Comparison of ENCODE assay signal across 15 mouse cellular contexts in the genomic region with DNA sequence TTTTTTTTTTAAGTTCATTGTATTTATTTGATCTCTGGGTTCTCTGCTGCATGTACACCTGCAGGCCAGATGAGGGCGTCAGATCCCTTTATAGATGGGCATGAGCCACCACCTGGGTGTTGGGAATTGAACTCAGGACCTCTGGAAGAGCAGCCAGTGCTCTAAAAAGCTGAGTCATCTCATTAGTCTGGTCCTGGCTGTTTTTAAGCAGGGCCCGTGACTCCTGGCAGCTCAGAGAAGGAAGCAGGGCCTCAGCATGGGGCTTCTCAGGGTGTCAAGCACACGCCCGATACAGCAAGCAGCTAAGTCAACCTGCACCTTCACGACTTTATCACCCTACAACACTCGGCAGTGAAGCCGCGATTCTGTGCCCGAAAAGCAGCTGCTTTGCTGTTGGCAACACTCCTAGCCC. TPM values are rescaled to one million over a fixed set of nuclear protein-coding genes. Genes with fewer than 3 reads are reported as not detected.
DNase-seq lines count a peak whose midpoint lies in the region; ATAC-seq and TF ChIP-seq lines count a peak whose summit lies in the region.
"Had no signal": no experiment of that assay in that cellular context is flagged by ENCODE, and none has a peak within 500 bp of the region (broad histone marks: within the 10 kb centered on the region; RNA-seq: fewer than 3 reads in every experiment).

No protein-coding gene starts in this region.

- peaks cover 23 to 39% of the 10 kb centered on the region in 2 experiments for H3K36me3 ChIP-seq in MEL (ENCODE audit: control insufficient read depth in 1 of 2, insufficient read depth in 2 of 2, low read length in 2 of 2)
- H3K36me3 ChIP-seq in erythroblast, embryonic 14.5 days (ENCODE audit: control insufficient read depth): peaks cover 96% of the 10 kb centered on the region

- no peaks in the 10 kb centered on the region for H3K9me3 ChIP-seq in MEL (replicated peaks; ENCODE audit: insufficient read depth, low read length)
- H3K9me3 ChIP-seq in erythroblast, embryonic 14.5 days (ENCODE audit: control insufficient read depth, low read length): no peaks in the 10 kb centered on the region
- H3K9me3 ChIP-seq: limb, embryonic 13.5 days had no signal

- no peak overlapping the region for H3K9ac ChIP-seq in MEL (ENCODE audit: control insufficient read depth, low read depth, low read length, poor library complexity, severe bottlenecking)
- H3K9ac ChIP-seq: limb, embryonic 13.5 days had no signal

- peak in 1 of 3 experiments; percentile 10; a peak in 1 of 6 replicates for TF ChIP-seq CTCF in MEL (IDR thresholded peaks at IDR 0.05 in 2 of 3, conservative IDR thresholded peaks at IDR 0.05 in 1 of 3; ENCODE audit: control insufficient read depth in 1 of 3, insufficient read depth in 1 of 3, low read depth in 2 of 3, low read length in 3 of 3, poor library complexity in 1 of 3, severe bottlenecking in 1 of 3)

- H3K27ac ChIP-seq in MEL (ENCODE audit: control insufficient read depth, low read depth, low read length): peak overlapping the region; percentile 10; the same call in 1 of the 2 replicates
- H3K27ac ChIP-seq: kidney, postnatal 0 days; limb, embryonic 13.5 days; macrophage had no signal

- peaks cover 0 to 14% of the 10 kb centered on the region in 2 experiments; a peak in 3 of 4 replicates for H3K4me1 ChIP-seq in MEL (ENCODE audit: control insufficient read depth in 1 of 2, insufficient read depth in 2 of 2, low read length in 2 of 2)
- peaks cover 75% of the 10 kb centered on the region for H3K4me1 ChIP-seq in erythroblast, embryonic 14.5 days (ENCODE audit: control insufficient read depth)

- peak; percentile 18 for DNase-seq in CD4-positive, CD25-positive, alpha-beta regulatory T cell, adult 2 months (ENCODE audit: low read depth, low spot score)
- DNase-seq in MEL (ENCODE audit: low read depth, low spot score): peak; percentile 83
- no peak for DNase-seq in layer of hippocampus, postnatal 10 days (ENCODE audit: low spot score in 2 of 2)
- no peak for DNase-seq in adrenal gland, postnatal 10 days
- DNase-seq: adrenal gland, postnatal 14 days; cerebellum, adult 2 months; embryo, embryonic 11 days had no signal

- H3K4me3 ChIP-seq in MEL (ENCODE audit: control insufficient read depth in 1 of 2, insufficient read depth in 1 of 2, low read depth in 2 of 2, low read length in 2 of 2): no peak overlapping the region
- peak overlapping the region; percentile 8 for H3K4me3 ChIP-seq in erythroblast, embryonic 14.5 days (replicated peaks)
- H3K4me3 ChIP-seq: limb, embryonic 13.5 days had no signal

- H3K79me2 ChIP-seq in MEL (ENCODE audit: control insufficient read depth, insufficient read depth, low read length, poor library complexity): peaks cover 24% of the 10 kb centered on the region

- peak in 1 of 2 experiments; percentile 33; a peak in 1 of 4 replicates for TF ChIP-seq POLR2A in MEL (IDR thresholded peaks at IDR 0.05; ENCODE audit: control insufficient read depth in 1 of 2, insufficient read depth in 1 of 2, low read depth in 1 of 2, low read length in 2 of 2, poor library complexity in 1 of 2)

- H3K27me3 ChIP-seq in MEL (ENCODE audit: control insufficient read depth in 1 of 2, insufficient read depth in 2 of 2, low read length in 2 of 2): no peaks in the 10 kb centered on the region
- H3K27me3 ChIP-seq in erythroblast, embryonic 14.5 days (ENCODE audit: control insufficient read depth): no peaks in the 10 kb centered on the region
- H3K27me3 ChIP-seq: limb, embryonic 13.5 days; Patski had no signal

- no peak for TF ChIP-seq RAD21 in MEL (IDR thresholded peaks at IDR 0.05; ENCODE audit: low read depth, low read length)

- ATAC-seq in CD4-positive, CD25-positive, alpha-beta regulatory T cell, adult 4 months: no peak
- peak; percentile 84 for ATAC-seq in megakaryocyte progenitor cell, adult 5-6 weeks (replicated peaks; ENCODE audit: poor library complexity)
- no peak for ATAC-seq in granulocyte monocyte progenitor cell, adult 5-6 weeks (replicated peaks; ENCODE audit: poor library complexity, severe bottlenecking)
- ATAC-seq: Patski had no signal

- peak; percentile 28 to 65; a peak in 3 of 4 replicates for TF ChIP-seq EP300 in MEL (IDR thresholded peaks at IDR 0.05; ENCODE audit: low read depth in 1 of 2, low read length in 2 of 2)

TF ChIP-seq in MEL, 35 proteins besides CTCF, POLR2A, EP300 and RAD21 (continues in another document):
- TF ChIP-seq ELF1 (IDR thresholded peaks at IDR 0.05; ENCODE audit: low read depth, low read length) (no peak), TBP (IDR thresholded peaks at IDR 0.05; ENCODE audit: low read depth, low read length) (peak; percentile 36; the same call in 1 of the 2 replicates), MAX (IDR thresholded peaks at IDR 0.05; ENCODE audit: low read length) (no peak), NELFE (IDR thresholded peaks at IDR 0.05; ENCODE audit: low read depth, low read length) (no peak), MAFK (IDR thresholded peaks at IDR 0.05; ENCODE audit: borderline replicate concordance, low read depth, low read length) (peak; percentile 69; the same call in 1 of the 2 replicates), GABPA (IDR thresholded peaks at IDR 0.05; ENCODE audit: low read depth, low read length) (no peak; the same call in 1 of the 2 replicates), ZKSCAN1 (IDR thresholded peaks at IDR 0.05; ENCODE audit: low read depth, low read length) (no peak), TCF12 (IDR thresholded peaks at IDR 0.05; ENCODE audit: low read depth, low read length) (peak; percentile 77), USF2 (IDR thresholded peaks at IDR 0.05; ENCODE audit: borderline replicate concordance in 1 of 2, insufficient read depth in 1 of 2, low read depth in 1 of 2, low read length in 2 of 2) (no peak), POLR2AphosphoS5 (IDR thresholded peaks at IDR 0.05; ENCODE audit: borderline replicate concordance, low read depth, low read length) (no peak), ZMIZ1 (IDR thresholded peaks at IDR 0.05; ENCODE audit: low read depth, low read length) (no peak), E2F4 (IDR thresholded peaks at IDR 0.05; ENCODE audit: borderline replicate concordance, low read depth, low read length) (no peak), JUND (IDR thresholded peaks at IDR 0.05; ENCODE audit: low read depth, low read length) (no peak), MAZ (IDR thresholded peaks at IDR 0.05; ENCODE audit: low read depth, low read length) (no peak), MEF2A (IDR thresholded peaks at IDR 0.05; ENCODE audit: extremely low read depth, insufficient replicate concordance, low read depth, low read length, poor library complexity, severe bottlenecking) (no peak), CHD1 (IDR thresholded peaks at IDR 0.05; ENCODE audit: low read depth, low read length) (no peak), SIN3A (IDR thresholded peaks at IDR 0.05; ENCODE audit: low read length) (no peak), UBTF (IDR thresholded peaks at IDR 0.05; ENCODE audit: borderline replicate concordance, insufficient read depth, low read depth, low read length) (no peak), USF1 (IDR thresholded peaks at IDR 0.05; ENCODE audit: low read depth, low read length) (no peak), ZC3H11A (IDR thresholded peaks at IDR 0.05; ENCODE audit: low read depth, low read length) (no peak), GATA1 (IDR thresholded peaks at IDR 0.05; ENCODE audit: low read depth, low read length) (peak; percentile 37; the same call in 1 of the 2 replicates), ETS1 (IDR thresholded peaks at IDR 0.05; ENCODE audit: low read depth, low read length) (peak; percentile 71)

RNA-seq across cellular contexts. Expression of a gene that starts 5.5 kb away (rescaled TPM):
- 100 to 1,000 TPM; 161 to 213 TPM for polyA plus RNA-seq in CD4-positive, CD25-positive, alpha-beta regulatory T cell, adult 4 months (2017; shearing (Covaris generic))
- 507 and 521 TPM in 2 replicates for total RNA-seq in MEL (2012; rRNA removed)
- polyA plus RNA-seq in MEL (2012; ENCODE audit: insufficient read depth in 1 of 2, insufficient read length in 2 of 2, low read depth in 1 of 2, low replicate concordance in 2 of 2, missing spikeins in 1 of 2): 100 to 1,000 TPM; 619 to 738 TPM
- 8.2 and 8.3 TPM in 2 replicates for polyA plus RNA-seq in erythroblast, embryonic 14.5 days (2012)
- 184 and 226 TPM in 2 replicates for total RNA-seq in megakaryocyte progenitor cell, adult 5-6 weeks (2015)
- 249 and 254 TPM in 2 replicates for total RNA-seq in megakaryocyte progenitor cell, adult 5-6 weeks (2017)
- 190 and 212 TPM in 2 replicates for total RNA-seq in granulocyte monocyte progenitor cell, adult 5-6 weeks (2014; fragmentation: Nextera tagmentation)
- 219 and 227 TPM in 2 replicates for total RNA-seq in granulocyte monocyte progenitor cell, adult 5-6 weeks (2017)
- total RNA-seq in layer of hippocampus, postnatal 10 days (2021): 100 to 1,000 TPM; 106 to 118 TPM
- 100 to 1,000 TPM; 147 to 154 TPM for total RNA-seq in adrenal gland, postnatal 10 days (2021)

RNA-seq across cellular contexts. Expression of a gene that starts 8.6 kb away (rescaled TPM):
- 1 to 10 TPM; 2.8 to 4.2 TPM for polyA plus RNA-seq in CD4-positive, CD25-positive, alpha-beta regulatory T cell, adult 4 months (2017; shearing (Covaris generic))
- 6.3 and 9.9 TPM in 2 replicates for total RNA-seq in MEL (2012; rRNA removed)
- 10 to 100 TPM in 1 of 2 experiments, not detected in 1; 12.2 TPM for polyA plus RNA-seq in MEL (2012; ENCODE audit: insufficient read depth in 1 of 2, insufficient read length in 2 of 2, low read depth in 1 of 2, low replicate concordance in 2 of 2, missing spikeins in 1 of 2)
- 0.04 and 0.06 TPM in 2 replicates for polyA plus RNA-seq in erythroblast, embryonic 14.5 days (2012)
- 15.9 and 19.4 TPM in 2 replicates for total RNA-seq in megakaryocyte progenitor cell, adult 5-6 weeks (2015)
- 15.0 and 16.2 TPM in 2 replicates for total RNA-seq in megakaryocyte progenitor cell, adult 5-6 weeks (2017)
- 10.1 and 18.2 TPM in 2 replicates for total RNA-seq in granulocyte monocyte progenitor cell, adult 5-6 weeks (2014; fragmentation: Nextera tagmentation)
- total RNA-seq in granulocyte monocyte progenitor cell, adult 5-6 weeks (2017): 16.0 and 18.5 TPM in 2 replicates
- 10 to 100 TPM; 11.5 to 12.7 TPM for total RNA-seq in layer of hippocampus, postnatal 10 days (2021)
- total RNA-seq in adrenal gland, postnatal 10 days (2021): 1 to 10 TPM; 2.7 TPM

RNA-seq across cellular contexts. Expression of a gene that starts 36.3 kb away (rescaled TPM):
- 100 to 1,000 TPM; 232 to 276 TPM for polyA plus RNA-seq in CD4-positive, CD25-positive, alpha-beta regulatory T cell, adult 4 months (2017; shearing (Covaris generic))
- 188 and 207 TPM in 2 replicates for total RNA-seq in MEL (2012; rRNA removed)
- 100 to 1,000 TPM; 114 to 416 TPM for polyA plus RNA-seq in MEL (2012; ENCODE audit: insufficient read depth in 1 of 2, insufficient read length in 2 of 2, low read depth in 1 of 2, low replicate concordance in 2 of 2, missing spikeins in 1 of 2)
- 41.7 and 44.1 TPM in 2 replicates for polyA plus RNA-seq in erythroblast, embryonic 14.5 days (2012)
- total RNA-seq in megakaryocyte progenitor cell, adult 5-6 weeks (2015): 196 and 255 TPM in 2 replicates
- 44.4 and 60.6 TPM in 2 replicates for total RNA-seq in megakaryocyte progenitor cell, adult 5-6 weeks (2017)
- total RNA-seq in granulocyte monocyte progenitor cell, adult 5-6 weeks (2014; fragmentation: Nextera tagmentation): 214 and 226 TPM in 2 replicates
- 65.7 and 89.0 TPM in 2 replicates for total RNA-seq in granulocyte monocyte progenitor cell, adult 5-6 weeks (2017)
- 100 to 1,000 TPM; 107 to 111 TPM for total RNA-seq in layer of hippocampus, postnatal 10 days (2021)
- 100 to 1,000 TPM; 321 to 368 TPM for total RNA-seq in adrenal gland, postnatal 10 days (2021)

Comparison
In these comparisons a context has a peak if more than half of its experiments do, and no peak if none do; other contexts are left out.
1. DNase-seq: peak in CD4-positive, CD25-positive, alpha-beta regulatory T cell, adult 2 months (single experiment) and MEL (single experiment); none in layer of hippocampus, postnatal 10 days (0 of 2) and adrenal gland, postnatal 10 days (single experiment).